Mouse (Mus musculus) heart, postnatal 0 days (tissue): ENCODE data around the gene Akt1.

ENCODE experiments used
- CTCF ChIP-seq: IDR thresholded peaks from 2 replicates; pipeline ENCODE4 v1.5.1; 2016; ENCODE audit warnings: antibody characterized with exemption, control low read depth, low read depth
- EP300 ChIP-seq: IDR thresholded peaks from 2 replicates; pipeline ENCODE4 v1.6.1; 2016; ENCODE audit warnings: antibody characterized with exemption, low read depth

DNA sequence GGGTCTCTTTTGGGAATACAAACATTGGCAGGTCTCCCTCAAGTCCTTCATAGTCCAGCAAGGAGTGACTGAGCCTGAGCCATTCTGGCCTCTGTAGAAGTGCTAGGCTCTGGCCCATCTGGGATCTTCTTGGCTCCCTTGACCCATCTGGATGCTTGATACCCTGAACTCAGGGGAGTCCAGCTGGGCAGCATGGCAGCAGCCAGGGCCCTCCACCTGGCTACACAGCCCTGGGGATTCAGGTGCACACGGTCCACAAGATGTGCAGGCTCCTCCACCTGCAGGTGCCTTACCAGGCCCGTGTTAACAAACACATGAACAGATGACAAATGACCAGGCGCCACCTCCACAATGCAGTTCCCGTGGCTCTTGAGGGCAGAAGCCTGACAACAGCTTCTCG lies 10.0 kb downstream of the Akt1 start:
- TF ChIP-seq CTCF (no peak), EP300 (no peak)
